Mouse (Mus musculus) lung, adult 2 months (tissue): ENCODE measurements around the gene Ccl2.

Experiments used
- CTCF ChIP-seq: fragments of 200-500 bp; IDR thresholded peaks from 2 replicates; pipeline ENCODE4 v1.5.1; 2011; ENCODE audit warnings: mild to moderate bottlenecking, low read length, control low read depth; ENCODE audit not compliant: insufficient read depth
- POLR2A ChIP-seq: fragments of 200-500 bp; IDR thresholded peaks from 2 replicates; pipeline ENCODE4 v1.6.1; 2011; ENCODE audit warnings: low read depth, mild to moderate bottlenecking, control low read depth, low read length, borderline replicate concordance; ENCODE audit errors: extremely low read depth

DNA sequence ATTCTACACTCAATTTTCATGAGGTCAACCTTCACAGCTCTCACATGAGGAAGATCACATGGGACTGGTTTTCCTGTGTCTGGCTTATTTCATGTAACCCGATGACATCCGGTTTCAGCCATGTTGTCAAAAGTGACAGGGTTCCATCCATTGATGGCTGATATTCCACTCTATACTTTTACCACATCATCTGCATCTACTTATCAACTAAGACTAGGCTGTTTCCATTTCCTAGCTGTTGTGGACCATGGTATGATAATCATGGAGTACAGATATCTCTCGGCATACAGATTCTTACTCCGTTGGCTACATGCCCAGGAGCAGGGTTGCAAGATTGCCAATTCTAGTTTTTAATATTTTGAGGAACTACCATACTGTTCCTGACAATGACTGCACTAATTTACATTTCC lies 6.3 kb downstream of the Ccl2 start:
- TF ChIP-seq CTCF (no peak), POLR2A (no peak)
